Mouse (Mus musculus): ENCODE measurements around the gene Rtn4rl2.

The Rtn4rl2 gene

DNA sequence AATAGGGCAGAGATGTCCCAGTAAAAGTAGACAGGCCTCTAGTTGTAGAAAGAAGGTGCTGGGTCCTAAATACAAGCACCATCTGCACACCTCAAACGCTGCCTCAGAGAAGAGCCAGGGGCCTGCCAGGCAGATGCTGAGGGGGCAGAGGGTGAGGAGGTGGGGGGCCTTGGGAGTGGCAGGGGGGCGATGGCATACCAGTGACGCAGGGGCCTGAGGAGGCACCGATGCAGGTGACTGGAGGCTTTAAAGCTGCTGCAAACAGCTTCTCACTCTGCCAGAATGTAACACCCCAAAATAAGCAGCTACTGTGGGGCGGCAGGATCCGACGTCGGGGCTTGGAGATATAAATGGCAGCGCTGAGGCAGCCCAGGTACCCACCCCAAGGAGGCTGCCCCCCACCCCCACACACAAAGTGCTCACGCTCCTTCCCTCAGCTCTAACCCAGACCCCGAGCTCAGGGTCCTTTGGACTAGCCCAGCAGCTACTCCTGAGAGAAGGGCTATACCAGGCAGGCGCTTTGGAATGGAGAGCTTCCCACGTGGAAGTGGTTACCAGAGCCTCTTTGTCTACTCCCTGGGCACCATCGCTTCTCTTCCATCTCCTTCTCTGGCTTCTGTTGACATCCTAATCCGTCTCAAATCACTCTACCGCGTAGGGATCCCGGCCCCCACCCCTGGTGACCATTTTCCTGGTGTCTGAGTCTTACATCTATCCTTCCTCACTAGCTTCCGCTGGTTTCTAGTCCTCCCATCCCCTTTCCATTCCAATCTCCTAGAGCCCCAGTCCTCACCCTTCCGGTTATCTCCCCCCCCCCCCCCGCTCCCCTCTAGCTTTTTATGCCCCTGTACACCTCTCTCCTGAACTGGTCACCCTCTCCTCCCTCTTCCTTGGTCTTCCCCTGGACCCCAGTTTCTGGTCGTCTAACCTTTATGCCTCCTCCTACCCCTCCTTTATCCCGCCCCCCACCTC lies 1.1 kb downstream of the Rtn4rl2 start:
- no peak for DNase-seq (ENCODE audit: low read depth, low spot score)

DNA sequence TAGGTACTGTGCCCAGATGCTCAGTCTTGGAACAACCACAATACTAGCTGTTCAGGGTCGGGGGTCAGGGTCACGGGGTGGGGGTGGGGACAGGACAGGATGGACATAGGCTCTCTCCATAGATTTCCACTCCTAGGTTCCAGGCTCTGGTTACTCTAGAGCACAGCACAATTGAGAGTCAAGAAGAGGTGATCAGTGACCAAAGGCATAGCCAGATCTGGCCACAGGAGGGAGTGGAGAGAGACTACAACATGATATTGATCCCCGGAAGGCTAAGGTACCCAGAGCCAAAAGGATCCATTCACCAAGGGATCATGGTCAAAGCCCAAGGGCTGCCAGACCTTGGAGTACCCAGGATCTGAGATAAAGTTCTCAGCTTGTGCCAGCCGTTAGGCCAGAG lies 1.9 kb downstream of the Rtn4rl2 start:
- no peak for DNase-seq (ENCODE audit: low read depth, low spot score)

DNA sequence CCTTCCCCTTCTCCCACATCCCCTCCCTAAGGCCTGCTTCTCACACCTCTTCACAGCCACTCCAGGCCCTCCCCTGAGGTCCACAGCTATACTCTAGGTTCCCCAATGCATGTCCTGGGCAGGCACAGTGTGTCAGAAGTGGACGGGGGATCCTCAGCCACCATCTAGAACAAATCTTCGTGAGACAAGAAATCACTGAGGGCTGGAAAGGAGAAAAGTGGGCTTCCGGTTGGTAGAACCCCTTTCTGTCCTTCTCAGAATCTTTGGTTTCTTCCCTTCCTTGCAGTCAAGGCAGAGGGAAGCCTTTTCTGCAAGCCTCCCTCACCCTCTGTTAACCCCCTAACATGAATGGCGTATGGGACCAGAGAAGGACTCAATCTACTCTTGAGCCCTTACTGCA lies 2.6 kb downstream of the Rtn4rl2 start:
- DNase-seq (ENCODE audit: low read depth, low spot score) = no peak

DNA sequence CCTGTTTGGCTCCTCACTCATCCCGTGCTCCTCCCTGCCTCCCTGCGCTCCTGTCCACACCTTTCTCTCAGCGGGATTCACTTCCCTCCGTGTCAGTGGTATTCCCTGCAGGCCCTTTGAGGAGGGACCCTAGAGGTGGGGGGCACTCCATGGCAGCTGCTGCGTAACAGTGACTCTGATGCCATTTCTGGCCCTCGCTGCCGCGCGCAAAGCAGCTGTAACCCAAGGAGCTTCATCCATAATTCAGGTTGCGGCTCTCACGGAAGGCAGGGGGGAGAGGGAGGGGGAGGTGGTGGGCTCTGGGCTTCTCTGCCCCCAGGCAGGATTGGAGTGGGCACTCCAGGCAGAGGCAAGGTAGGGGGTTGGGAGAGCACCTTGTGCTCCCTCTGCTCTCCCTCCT lies 3.0 kb downstream of the Rtn4rl2 start:
- DNase-seq (ENCODE audit: low read depth, low spot score) = no peak

DNA sequence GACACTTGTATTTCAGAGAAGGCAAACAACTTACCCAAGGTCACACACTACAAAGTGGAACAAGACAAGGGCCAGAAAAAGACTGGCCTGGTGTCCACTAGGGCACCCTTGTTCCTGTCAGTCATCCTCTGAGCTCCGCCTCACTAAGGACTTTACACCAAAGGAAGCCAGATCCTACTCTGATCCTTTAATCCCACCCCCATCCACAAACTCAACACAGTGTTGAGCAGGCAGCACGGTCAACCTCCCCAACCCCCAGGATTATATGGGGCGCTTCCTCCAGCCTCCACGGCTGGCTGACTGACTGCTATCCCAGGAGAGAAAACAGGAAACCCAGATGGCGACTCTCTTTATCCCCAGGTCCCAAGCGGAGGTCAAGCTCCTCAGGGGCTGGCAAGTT lies 3.4 kb downstream of the Rtn4rl2 start:
- DNase-seq (ENCODE audit: low read depth, low spot score) = no peak

DNA sequence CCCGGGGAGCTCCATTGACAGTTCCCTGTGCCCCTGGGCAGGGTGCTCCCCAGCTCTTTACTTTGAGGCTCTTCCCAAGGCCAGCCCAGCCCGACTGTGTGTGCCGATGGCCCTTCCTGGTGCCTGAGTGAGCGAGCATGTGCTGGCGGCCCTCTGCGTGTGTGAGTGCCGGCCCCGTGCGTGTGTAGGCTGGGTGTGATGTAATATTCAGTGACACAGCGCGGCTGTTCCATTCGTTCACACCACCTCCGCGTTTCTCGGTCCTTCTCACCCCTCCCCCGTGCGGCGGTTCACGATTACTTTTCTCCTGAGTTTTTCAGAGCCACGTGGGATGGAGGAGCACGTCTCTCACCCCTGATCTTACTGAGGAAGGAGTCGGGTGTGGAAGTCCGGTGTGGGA lies 3.9 kb downstream of the Rtn4rl2 start:
- DNase-seq (ENCODE audit: low read depth, low spot score) = no peak

DNA sequence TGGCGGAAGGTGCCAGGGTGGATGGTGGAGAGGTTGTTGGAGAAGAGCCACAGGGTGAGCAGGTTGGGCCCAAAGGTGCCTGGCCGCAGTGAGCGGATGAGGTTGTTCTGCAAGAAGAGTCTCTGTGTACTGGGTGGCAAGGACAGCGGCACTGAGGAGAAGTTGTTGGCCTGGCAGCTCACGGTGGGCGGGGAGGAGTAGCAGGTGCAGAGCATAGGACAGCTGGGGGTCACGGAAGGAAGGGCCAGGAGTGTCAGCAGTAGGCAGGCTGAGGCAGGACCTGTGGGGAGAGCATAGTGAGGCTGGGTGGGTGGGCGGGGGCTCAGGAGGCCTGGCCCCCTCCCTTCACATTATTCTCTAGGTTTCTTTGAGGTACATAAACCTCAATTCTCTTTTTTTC lies 5.9 kb downstream of the Rtn4rl2 start:
- DNase-seq (ENCODE audit: low read depth, low spot score) = no peak

DNA sequence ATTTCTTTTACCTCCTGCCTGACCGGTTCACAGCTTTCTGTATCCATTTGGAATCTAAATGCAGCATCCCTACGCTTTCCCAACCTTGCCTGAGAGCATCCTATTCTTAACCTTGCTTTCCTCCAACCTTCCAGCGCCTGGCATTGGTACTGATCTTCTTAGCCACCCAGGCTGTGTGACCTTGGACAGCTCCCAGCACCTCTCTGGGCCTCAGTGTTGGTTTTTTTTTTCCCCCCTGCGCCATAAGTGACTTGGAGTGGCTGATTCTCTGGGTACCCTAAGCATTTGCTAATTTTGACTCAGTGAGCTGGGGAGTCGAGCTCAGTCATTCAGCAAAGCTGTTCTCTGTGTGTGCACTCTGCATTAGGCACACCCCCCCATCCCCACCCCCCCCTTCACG lies 10.7 kb downstream of the Rtn4rl2 start:
- no peak for DNase-seq (ENCODE audit: low read depth, low spot score)

DNA sequence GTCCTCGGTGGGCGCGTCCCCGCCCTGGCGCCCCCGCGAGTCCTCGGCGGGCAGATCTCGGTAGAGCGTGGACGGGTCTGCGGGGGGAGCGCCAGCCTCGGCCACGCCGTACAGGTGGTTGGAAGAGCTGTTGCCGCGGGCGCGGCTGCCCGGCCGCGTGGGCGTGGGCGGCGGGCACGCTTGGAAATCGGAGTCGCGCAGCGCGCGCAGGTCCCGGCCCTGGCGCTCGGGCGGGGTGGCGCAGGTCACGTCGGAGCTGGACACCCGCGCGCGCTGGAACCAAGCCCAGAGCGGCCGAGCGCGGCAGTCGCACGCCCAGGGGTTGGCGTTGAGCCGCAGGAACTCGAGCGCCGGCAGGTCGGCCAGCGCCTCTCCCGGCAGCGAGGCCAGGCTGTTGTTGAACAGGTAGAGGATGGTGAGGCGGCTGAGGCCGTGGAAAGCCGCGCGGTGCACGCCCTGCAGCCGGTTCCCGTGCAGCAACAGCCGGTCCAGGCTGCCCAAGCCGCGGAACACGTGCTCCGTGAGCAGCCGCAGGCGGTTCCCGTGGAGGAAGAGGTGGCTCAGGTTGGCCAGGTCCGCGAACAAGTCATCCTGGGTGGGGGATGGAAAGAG lies 14.3 kb downstream of the Rtn4rl2 start:
- DNase-seq (ENCODE audit: low read depth, low spot score) = no peak

DNA sequence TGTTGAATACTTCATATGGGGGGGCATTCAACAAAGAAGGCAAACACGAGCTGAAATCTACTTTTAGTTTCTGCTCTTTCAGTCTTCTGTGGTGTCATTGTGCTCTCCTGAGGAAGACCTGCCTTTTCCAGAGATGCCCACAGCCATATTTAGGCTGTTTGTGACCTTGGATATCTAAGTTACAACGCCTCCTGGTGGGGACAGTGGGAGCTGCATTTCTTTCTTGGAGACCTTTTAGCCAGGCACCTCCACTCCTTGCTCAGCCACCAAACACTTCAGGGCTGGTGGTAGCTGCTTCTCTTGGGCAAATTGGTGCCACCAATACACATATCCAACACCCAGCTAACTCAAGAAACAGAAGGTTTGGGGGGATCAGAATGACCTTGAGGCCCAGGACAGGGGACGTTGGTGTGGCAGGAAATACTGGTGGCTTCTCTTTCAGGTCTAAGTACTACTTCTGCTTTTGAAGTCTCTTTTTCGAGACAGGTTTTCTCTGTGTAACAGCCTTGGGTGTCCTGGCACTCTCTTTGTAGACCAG lies 15.8 kb downstream of the Rtn4rl2 start:
- DNase-seq (ENCODE audit: low read depth, low spot score) = no peak

DNA sequence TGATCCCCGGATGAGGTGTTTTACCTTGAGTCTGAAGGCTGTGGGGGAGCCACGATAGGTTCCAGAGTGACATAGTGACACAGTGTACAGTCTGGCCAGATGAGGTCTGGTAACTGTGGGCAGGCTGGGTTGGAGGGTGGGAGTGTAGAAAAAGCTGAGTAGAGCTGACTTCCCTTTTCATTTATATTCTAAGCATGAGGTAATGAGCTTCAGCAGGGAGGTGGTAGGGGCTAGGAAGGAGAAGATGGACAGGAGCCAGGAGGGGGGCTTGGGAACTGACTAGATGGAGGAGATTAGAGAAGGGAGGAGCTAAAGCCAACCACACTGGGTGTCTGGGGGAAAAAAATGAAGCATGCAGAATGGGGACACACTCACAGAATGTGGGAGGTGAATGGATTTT lies 17.5 kb downstream of the Rtn4rl2 start:
- no peak for DNase-seq (ENCODE audit: low read depth, low spot score)

DNA sequence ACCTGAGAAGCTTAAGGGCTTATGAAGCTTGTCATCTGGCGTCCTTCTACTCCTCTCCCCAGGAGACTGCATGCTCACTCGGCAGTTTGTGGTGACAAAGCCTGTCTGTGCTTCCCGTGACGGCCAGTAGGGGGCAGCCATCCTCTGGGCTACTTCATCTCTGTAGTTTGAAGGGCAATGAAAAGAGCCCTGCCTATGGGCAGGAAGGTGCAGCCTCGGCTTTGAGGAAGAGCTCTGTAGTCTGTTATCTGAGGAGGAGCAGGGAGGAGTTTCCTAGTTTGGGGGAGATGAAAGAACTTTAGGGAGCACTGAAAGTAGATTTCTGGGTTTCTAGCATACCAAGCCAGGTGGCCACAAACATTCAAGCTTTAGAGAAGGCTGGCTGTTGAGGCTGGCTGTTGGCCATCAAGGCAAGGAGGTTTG lies 18.0 kb downstream of the Rtn4rl2 start:
- no peak for DNase-seq (ENCODE audit: low read depth, low spot score)

DNA sequence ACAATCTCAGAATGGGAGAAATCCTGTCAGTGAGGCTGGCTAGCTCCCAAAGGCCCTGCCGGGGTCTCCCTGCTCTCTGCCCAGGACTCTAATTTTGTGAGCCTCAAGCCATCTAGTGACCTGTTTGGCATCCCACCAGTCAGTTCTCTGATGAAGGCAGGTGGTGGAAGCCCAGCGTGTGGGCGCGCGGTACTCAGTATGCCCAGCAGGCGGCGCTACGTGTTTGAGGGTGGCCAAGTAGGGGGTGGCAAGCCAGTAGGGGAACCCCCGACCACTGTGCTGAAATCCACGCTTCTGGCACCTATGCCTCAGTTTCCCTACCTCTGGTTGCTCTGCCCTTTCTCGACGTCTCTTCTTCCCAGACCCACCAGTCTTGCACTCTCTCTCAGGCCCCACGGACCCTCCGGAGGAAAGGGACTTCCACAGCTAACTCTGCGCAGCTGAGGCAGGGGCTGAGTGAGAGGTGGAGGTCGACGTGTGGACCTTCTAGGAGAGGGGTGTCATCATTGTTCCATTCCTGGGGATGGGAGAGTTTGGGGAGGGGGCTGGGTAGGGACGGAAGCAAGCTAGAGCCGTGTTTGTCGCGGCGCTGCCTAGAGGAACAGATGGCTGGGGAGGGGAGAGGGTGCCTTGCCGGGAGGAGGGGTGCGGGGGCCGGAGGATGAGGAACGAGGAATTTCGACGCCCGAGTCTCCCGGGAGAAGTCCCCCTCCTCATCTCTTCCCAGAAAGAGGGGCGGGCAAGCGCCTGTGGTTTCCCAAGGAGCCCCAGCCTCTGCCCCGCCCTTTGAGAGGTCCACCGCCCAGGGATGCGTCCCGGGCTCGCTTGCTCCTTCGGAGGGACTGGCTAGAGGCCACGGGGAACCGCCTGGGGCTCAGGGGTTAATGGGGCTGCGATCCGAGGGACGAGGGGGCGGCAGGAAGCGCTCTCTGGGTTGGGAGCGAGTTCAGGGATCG lies 20.6 kb downstream of the Rtn4rl2 start:
- DNase-seq (ENCODE audit: low read depth, low spot score) = no peak

DNA sequence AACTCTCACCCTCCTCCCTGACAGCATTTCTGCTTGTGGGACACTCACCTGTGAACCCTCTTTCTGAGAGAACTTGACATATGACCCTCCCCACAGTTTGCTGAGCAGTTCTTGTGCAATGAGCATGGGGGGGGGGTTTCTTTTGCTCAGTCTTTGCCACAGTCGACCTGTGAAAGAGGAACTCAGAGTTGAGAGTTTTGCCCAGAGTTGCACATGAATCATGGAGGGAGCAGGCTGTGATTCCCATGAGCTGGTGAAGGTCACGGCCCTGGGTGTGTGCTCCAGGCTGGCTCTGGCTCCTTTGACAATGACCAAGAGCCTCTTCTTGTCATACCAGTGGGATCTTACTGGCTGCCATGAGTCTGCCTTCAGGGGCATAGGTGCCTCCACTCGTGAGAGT lies 24.3 kb downstream of the Rtn4rl2 start:
- no peak for DNase-seq (ENCODE audit: low read depth, low spot score)

DNA sequence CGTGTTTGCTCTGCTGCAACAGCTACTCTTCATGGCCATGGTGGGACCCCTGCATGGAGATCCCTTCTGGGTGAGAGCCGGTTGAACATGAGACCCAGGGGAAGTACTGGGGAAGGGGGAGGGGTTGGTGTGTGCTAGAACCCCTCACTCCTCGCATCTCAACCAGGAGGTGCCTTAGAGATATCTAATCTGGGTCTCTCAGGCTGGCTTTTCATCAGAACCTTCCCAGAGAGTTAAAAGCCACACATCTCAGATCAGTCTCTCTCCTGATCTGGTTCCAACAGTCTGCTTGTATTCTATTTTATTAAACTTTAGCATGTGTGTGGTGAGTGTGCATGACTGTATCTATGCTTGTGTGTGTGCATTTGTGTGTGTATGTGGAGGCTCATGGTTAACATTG lies 25.1 kb downstream of the Rtn4rl2 start:
- DNase-seq (ENCODE audit: low read depth, low spot score) = no peak

DNA sequence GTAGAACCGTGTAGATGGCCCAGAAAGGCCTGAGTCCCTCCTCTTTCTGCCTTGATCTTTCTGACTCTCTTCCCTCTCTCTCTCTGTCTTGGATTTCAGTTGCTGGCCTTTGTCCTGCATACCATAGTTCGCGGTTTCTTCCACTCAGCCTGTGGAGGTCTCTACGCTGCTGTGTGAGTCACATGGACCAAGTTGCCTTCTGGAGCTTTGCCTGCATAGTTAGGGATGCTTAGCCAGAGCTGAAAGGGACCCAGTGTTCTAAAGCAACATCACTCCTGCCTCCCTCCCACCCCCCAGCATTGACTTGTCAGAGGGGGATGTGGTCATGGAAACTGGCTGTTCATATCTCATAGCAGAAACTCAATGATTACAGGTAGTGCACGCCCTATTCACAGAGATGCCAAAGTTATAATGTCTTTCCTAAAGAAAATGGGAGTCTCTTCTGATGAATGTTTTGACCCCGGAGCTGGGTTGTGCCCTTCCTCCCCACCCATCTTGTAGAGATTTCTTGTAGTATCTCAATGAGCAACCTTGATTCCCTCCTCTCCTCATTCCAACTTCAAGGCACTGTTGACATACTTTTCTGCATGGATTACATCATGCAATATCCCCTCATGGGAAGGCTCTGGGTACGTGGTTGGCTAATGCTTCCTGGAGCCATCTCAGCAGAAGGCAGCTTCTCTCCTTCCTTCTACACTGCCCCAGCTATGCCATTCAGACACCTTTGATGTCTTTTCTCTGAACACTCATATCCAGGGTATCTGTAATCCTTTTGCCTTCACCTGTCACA lies 26.3 kb downstream of the Rtn4rl2 start:
- no peak for DNase-seq (ENCODE audit: low read depth, low spot score)

DNA sequence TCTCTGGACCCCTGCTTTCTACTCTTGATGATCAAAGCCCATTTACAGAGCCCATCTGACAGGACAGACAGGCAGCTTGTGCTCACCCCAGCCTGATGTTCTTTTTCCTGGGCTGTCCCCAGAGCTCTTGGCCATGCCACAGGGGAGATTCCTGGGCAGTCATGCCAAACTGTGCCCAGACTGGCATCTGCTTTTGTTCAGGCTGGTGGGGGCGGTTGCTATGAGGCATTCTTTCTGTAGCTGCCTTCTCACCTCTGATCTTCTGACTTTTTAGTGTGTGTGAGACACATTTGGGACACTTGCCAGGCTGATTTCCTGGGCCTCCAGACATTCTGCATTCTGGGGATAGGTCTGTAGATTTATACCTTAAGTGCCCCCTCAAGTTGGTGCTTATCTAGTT lies 28.0 kb downstream of the Rtn4rl2 start:
- DNase-seq (ENCODE audit: low read depth, low spot score) = no peak

DNA sequence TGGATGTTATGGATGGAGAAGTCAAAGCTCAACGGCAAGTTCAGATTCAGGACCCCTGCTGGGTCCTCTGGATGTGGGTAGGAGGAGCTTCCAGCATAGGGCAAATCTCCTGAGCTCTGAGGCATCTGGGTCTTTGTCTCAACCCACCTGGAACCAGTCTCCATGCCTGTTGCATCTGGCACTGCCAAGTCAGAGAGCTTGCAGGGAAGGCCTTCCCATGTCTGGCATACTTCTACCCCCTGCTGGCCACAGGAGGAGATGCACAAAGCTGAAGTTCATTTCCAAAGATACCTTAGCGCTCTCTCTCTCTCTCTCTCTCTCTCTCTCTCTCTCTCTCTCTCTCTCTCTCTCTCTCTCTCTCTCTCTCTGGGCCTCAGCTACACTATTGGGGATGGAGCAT lies 30.8 kb downstream of the Rtn4rl2 start:
- no peak for DNase-seq (ENCODE audit: low read depth, low spot score)

DNA sequence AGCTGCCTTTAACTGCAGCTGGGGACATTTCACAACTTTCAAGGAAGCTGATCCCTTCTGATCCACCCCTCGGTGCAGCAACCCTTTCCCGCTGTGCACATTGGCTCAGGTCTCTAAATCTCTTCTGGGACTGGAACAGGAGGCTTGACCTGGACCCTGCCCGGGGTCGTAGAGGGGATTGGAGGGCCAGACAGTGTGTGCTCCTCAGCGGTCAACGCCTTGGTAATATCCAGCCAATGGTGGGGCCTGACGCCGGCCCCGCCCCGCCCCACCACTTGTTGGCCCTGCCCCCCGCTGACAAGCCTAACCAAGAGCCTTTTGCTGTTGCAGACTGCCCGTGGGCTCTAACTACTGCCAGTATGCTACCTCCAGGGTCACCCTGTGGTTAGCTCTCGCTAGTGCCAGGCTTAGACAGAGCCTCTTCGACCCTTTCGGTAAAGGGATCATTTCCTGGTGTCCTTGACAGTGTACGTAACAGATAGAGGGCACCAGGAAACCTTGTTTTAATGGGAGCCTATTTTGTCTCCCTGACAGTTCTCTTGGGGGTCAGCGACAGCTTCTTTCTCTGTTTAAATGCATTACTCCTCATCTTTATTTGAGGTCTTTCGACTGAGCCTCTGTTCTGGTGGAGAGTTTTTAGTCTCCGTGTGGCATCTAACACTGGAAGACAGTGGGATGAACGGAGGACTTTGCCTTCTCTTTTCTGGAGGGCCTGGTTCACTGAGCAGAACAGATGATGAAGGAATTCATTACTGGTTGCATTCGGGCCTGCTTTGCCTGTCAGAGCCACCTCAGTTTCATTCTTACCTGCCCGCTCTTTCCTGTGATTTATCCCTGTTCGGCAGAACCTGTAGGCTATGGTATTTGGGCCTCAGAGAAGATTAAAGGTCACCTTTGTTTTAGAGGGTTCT lies 35.1 kb downstream of the Rtn4rl2 start:
- no peak for DNase-seq (ENCODE audit: low read depth, low spot score)
